Mouse (Mus musculus): Measurements from ENCODE around the gene Gm5767.
A peak's percentile ranks its signal among the peaks of the same experiment; 100 is the strongest.

Gm5767 gene

DNA sequence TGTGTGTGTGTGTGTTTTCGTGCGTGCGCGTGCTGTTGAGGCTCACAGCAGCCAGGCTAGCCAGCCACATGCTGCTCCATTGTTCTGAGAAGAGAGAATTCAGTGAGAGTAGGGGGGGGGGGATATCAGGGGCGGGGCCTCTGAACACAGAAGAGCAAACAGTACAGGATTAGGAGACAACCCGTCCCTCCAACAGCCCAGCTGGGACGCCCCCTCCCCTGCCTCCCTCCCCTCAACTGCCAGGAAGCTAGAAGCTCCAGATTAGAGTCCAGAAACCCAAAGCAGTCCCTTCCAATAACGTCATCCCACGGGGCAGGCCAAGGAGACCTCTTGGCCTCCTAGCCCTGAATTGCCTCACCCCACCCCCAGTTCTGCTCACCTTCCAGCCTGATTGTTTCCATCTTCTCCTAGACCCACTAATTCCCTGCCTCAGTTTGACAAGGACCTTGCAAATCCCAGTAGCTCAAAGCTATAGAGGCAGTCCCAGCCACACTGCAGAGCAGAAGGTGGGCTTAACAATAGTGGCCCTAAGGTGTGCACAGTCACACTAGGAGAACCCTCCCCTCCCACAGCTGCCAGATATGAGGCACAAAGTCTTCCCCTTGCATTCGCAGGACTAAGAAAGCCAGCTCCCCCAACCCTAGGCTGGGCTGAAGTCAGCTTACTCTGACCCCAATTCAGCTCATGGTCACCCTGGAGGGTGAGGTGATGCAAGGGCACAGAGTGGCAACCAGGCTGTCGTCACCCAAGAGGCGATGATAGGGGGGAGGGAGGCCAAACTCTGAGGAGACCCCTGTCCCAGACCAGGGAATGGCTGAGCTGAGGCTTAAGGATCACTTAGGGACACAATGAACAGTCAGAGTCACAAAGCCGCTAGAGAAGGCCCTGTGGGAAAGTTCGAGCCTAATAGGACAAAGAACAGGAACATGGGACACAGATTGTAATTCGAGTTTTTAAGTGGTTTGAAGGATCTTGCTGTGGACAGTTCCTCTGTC, 10.2 kb upstream of the Gm5767 start:
- no peak for DNase-seq

DNA sequence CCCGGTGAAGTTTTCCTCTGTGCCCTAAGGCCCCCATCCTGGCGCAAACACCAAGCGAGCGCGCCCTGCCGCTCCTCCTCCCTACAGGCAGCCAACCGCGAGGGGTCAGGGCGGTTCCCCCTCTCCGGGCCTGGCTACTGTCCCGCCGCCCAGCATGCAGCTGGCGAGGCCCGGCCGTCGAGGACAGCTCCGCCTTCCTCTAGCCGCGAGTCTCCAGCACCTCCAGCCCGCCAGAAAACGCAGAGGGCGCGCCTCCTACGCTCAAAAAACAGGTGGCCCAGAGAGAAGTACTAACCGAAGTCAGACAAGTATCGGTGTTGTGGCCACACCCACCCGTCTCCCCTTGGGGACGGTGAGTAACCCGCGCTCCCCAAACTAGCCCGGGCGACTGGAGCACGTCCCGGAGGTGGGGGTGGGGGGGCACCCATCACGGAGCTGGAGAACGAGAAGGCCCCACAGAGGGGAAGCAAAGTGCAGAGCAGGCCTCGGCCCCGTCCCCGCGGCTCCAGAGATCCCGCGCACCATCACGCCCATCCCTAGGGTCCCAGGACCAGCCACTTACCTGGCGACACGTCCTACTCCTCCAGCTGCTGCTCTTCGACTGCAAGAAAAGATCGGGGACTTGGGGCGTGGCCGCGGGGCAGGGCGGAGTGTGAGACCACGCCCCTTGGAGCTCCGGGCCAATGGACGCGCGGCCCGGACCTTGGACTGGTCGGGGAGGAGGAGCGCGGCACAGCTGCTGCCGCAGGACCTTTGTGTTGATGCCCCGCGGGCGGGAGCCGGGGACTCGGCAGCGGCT, 8.8 kb upstream of the Gm5767 start, which contains the start of gene Carhsp1:
Gene Carhsp1, minus strand, starts transcription at position 605 of the 799 bp plus-strand sequence.
- peak; percentile 97 for DNase-seq

DNA sequence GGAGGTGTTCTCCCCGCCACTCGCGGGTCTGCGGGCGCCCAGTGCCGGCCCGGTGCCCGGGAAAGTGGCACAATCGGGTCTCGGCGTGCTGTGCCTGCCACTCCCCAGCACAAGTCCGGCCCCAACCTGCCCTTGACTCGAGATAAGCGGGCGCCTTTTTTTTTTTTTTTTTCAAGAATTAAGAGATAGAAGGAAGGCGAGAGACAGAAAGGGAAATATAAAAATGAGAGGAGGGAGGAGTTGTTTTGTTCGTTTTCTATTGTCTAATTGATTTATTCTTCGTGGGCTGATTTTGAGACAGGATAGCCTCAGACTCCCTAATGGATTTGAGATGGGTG, 8.3 kb upstream of the Gm5767 start:
- no peak for DNase-seq

DNA sequence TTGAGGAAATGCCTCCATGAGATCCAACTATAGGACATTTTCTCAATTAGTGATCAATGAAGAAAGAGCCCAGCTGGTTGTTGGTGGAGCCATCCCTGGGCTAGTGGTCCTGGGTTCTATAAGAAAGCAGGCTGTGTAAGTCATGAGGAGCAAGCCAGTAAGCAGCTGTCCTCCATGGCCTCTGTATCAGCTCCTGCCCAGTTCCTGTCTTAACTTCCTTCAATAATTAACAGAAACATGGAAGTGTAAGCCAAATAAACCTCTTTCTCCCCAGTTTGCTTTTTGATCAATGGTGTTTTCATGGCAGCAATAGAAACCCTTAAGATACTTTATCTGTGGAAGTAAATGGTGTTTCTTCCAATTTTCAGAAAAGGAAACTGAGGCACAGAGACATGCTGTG, 7.8 kb upstream of the Gm5767 start:
- no peak for DNase-seq

DNA sequence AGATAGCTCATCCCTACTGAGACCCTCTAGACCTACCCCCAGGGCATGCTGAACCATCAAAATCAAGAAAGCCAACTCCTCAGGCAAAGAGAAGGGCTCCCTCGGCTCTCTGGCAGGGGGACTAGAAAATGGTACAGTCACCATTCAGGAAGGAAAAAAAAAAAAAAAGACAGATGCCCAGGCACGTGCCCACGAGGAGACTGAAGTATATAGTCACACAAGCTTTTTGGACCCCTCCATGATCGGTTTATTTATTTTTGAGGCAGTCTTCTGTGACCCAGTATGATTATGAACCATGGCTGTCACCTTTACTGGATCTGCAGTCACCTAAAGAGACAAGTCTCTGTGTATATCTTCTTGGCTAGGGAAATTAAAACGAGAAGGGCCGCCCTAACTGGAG, 7.2 kb upstream of the Gm5767 start:
- no peak for DNase-seq

DNA sequence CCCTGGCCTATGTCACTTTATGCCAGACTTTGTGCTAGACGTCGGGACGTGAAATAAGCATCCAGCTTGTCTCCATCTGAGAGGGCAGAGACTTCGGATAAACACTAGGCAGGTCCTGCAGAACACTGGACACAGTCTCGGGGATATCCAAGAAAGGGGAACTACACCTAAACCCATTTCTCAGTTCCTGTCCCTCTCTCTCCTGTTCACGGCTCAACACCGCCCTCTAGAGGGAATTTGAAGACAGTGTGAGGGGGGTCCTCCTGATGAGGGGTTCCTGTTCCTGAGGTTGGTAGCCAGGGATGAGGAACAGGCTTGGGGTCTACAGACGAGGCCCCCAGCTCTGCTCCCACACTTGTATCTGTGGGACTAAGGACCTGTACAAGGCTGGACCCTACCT, 6.4 kb upstream of the Gm5767 start:
- DNase-seq, result peak; percentile 76

DNA sequence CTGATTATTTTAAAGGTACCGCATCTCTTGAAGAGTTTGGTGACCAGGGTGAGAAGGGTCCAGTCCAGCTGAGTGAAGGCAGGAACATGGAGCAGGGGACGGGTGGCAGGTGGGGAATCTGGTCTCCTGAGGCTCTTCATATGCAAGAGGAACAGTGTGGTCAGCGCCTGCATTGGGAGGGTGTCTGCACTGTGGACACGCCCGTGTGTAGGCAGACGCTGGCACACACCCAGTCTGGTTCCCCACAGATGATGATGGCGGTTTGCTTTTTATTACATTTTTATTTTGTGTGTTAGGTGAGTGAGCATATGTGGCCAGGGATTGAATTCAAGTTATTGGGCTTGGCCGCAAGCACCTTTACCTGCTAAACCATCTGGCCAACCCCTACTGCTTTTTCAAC, 5.0 kb upstream of the Gm5767 start:
- no peak for DNase-seq

DNA sequence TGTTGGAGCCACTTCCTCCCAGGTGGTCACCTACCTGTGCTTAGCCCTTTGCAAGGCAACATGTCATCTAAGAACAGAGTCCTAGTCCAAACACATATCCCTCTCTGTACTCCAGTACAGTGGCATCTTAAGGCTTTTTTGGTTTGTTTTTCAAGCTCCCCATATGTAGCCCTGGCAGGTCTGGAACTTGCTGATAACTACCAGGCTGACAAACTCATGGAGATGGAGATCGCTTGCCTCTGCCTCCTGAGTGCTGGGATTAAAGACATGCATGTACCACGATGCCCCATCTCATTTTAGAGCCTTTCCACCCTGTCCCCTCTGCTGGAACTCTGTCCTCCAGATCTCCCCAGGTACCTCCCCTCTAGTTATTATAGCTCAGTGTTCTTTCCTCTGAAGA, 4.3 kb upstream of the Gm5767 start:
- DNase-seq, result no peak

DNA sequence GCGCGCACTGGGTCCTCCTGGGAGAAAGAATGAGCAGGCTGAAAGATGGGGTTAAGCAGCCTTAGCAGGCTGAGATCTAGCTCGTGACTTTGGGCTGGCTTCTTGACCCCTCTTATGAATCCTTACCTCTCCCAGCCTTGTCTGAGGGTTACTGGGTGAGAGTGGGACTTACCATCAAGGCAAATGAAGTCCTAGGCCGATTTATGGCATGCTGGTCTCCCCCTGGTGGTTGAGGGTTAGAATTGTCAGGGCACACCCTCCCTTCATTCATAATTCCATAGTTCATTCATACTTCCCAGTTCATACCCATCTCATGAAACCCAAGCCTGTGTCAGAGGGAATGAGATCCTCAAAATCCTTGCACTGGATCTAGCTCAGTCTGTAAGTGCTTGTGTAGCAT, 3.8 kb upstream of the Gm5767 start:
- DNase-seq, result peak; percentile 63

DNA sequence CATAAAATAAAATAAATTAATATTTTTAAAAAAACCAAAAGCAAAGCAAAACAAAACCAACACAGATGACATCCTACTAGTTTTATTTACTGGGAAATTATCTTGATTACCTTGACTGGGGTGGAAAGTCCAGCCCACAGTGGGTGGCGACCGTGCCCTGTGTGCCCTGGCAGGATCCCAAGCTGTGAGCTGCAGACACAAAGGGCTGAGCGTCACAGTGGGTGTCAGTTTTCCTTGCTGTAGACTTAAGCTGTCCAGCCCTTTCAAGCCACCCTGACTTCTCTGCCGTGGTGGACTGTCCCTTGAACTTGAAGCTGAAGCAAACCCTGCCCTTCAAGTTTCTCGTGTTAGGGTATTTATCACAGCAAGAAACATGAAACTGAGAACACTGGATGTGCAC, 2.5 kb upstream of the Gm5767 start:
- DNase-seq, result no peak

DNA sequence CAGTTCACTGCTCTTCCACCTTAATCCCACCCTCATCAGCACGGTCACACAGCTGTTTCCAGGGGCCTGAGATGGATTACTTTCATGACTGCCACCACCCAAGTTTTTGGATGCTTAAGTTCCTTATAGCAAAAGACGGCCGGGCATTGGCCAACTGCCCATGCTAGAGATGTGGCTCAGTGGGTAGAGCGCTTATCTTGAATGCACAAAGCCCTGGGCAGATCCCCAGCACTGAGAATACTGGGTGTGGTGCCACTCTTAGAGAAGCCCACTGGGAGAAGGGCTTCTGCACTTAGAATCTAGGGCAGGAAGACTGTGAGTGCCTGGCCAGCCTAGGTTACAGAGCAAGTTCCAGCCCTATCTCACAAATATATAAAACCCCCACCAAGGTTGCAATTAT, 1.9 kb upstream of the Gm5767 start:
- no peak for DNase-seq

DNA sequence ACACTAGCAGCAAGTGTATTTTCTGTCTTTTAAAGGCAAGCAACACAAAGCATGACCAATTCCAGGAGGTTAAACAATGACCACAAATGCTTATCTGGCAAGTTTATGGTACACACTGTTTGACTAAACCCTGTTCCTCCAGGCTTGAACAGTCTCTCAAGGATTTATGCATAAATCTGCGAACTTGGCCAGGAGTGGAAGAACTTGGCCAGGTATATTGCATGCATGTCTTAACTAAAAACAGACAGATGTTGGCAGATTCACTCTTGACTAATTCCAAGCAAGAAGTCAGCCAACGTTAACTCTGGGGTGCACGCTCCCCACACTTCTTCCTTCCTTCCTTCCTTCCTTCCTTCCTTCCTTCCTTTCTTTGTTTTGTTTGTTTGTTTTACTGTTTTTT, 790 bp upstream of the Gm5767 start:
- DNase-seq, result no peak

DNA sequence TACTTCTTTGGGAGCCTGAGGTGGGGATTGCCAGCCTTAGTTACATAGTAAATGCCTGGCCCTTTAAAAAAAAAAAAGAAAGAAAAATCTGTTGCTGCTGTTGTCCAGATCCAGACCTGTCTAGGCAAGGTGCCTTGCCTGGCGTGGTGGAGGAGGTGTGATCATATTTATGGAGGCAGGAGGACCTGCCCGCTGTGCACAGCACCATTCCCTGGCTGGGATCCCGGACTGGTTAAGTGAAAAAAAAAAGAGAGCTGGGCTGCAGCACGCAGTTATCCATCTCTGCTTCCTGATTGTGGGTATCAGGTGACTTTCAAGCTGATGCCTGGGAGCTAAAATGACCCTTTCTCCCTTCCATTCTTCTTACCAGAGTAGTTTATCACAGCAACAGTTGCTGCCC, 4.5 kb downstream of the Gm5767 start:
- no peak for DNase-seq

DNA sequence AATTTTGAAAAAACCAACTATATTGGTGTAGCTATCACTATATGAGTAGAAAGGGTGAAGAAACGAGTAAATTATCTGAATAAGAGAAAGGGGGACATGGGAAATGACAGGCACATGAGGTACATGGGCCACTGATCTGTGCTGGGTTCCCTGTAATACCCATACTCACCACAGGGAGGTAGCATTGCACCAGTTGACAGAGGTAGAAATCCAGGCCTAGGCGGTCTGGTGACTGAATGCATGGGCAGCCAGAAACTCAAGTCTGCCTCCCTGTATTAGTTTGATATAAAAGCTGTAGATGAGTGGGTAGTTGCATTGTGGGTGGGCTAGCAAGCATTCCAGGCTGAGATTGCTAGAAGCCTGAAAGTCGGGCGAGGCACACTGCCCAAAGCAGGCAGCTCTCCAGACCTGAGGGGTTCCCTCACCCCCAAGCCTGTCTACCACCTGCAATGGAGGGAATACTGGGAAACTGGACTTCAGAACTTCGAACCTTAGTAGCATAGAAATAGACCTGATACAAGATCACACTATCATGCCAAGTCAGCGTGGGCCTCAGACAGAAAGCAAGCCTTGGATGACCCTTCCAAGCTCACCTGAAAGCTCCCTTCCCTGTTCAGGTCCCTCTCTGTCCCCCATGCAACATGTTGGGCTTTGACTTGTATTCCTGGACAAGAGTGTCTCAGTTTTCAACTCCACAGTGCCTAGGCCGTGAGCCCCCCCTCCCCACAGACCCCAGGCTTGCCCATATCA, 5.7 kb downstream of the Gm5767 start:
- DNase-seq, result peak; percentile 81

DNA sequence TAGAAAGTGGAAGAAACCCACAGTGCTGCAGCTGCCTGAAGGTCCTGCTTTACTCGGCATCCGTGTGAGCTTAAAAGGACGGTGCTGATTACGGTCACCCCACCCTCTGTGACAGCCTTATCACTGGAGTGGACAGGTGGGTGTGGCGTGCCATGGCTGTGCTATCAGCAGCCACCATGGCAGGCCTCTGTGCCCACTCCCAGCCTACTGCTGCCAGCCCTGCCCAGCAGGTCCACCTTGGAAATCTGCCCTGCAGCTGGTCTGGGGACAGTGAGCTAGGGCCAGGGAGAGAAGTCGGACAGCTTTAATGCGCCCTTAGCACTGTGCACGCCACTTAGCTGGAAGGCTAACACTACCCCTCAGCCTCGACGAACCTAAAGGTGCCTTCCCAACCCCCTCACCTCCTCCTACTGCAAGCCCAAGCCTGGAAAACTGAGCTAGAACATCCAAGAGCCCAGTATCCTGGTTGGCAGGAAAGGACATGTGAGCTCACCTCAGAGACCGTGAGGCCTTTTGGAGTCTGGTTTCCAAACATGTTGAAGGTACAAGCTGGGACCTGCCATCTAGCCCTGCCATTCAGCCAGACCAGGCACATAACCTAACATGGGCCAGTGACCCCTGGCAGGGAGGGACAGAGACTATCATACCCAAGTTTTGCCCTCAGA, 6.4 kb downstream of the Gm5767 start:
- no peak for DNase-seq

DNA sequence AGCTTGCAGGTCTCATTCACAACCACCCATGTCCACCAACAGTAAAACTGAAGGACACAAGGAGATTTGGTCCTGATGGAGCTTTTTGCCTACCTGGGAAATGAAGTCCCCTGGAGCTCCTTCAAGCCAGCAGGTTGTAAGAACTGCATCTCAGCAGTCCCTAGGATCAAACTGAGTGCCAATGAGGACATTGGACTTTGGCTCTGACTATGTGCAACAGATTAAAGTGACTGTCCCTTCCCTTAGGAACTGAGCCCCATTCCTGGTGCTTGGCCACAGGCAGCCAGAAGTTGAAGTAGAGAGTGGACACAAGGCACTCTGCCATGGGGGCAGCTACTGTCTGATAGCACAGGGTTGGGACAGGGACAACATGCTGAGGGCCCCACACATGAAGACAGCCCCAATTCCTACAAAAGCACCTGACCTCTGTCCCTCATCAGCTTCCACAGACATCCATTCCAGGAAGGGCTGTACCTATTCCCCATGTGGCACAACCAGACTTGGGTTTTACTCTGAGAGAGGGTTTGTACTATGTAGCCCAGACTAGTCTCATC, 7.1 kb downstream of the Gm5767 start:
- DNase-seq, result no peak

DNA sequence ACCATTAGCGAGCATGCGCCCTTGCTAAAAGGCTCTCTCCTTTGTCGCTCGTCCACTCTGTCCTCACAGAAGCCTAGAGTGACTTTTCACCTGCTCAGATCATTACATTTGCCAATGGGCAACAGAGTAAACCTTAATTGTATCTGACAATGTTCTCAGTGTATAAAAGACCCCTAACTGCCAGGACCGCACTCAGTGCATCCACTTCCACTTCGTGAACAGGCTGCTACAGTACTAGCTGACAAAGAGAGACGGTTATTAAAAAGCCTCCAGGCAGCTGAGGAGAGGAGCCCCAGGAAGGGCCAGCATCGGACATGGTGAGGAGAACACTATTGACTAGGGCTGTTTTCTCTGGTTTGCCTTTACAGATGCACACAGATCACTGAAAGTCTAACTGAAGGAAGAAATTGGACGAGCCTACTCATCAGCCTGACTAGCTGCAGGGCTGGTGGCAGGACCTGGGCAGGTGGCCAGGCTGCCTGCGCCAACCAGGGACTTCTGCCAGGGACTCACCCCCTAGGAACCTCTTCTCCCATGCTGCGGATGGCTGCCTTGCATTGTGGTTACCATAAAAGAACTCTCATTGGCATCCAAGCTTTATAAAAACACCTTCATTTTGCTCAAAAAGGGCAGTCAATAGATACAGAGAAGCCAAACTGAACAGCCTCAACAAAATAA, 9.5 kb downstream of the Gm5767 start:
- DNase-seq, result no peak

DNA sequence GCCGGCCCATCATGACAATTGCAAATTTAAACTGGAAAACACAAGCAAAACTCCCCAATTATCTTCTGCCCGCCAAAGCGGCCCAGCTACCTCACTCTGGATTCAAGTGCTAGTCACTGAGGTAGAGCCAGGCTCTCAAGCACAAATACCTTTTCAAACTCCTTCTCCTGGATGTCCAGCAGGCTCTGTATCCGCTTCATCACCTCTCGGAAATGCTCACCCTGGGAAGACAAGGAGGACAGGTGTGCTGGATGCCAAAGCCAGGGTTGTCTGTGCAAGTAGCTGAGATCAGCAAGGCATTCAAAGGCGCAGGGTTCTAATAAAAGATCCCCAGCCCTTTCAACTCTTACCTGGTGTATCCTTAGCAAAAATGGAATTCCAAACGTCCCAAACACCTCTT, 10.6 kb downstream of the Gm5767 start:
- DNase-seq, result no peak

DNA sequence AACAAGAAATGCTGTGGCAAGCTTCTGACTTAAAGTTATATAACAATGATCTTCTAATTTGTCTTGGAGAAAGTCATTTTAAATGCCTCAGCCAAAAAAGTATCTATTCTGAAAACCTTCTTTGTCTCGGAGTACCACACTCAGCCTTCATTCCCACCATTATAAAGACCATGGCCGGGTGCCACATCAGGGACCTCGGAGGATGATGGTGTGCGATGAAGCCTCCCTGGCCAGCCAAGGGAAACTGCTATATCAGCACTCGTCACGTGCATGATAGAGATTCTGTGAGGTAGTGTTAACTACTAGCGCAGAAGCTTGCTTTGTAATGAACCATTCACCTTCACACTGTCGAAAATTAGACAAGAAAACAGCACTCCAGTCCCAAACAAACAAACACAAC, 19.0 kb downstream of the Gm5767 start:
- DNase-seq, result no peak

DNA sequence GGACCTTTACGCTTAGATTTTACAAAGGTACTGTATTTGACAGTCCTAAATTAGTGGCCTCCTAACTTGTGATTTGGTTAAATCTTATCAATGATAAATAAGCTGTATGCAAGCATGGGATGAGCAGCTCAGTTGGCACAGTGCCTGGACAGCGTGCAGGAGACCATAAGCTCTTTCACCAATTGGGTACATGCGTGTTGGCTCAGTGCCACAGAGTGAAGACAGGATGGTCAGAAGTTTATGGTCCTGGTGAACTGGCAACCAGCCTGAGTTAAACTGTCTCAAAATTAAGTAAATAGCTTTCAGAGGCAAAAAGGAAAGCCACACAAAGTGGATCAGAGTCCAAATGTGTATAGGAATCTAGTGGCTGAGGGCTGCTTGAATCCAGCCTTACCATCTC, 20.0 kb downstream of the Gm5767 start:
- DNase-seq, result no peak

DNA sequence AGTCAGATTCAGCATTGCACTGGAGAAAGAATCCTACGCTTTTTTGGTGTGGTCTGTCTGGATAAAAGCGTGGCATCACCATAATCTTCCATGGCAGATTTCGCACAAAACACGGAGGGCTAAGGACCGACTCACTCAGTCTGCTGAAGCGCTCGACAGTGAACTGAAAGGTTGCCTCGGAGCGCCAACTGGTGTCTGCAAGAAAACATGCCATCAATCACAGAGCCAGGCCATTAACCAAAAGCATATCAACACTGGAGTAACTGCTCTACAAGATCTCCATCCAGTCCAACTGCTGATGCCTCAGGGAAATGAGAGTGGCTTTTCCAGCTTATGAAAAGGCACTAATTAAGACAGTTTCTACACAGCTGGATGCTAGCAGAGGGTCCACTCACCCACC, 31.4 kb downstream of the Gm5767 start:
- no peak for DNase-seq

DNA sequence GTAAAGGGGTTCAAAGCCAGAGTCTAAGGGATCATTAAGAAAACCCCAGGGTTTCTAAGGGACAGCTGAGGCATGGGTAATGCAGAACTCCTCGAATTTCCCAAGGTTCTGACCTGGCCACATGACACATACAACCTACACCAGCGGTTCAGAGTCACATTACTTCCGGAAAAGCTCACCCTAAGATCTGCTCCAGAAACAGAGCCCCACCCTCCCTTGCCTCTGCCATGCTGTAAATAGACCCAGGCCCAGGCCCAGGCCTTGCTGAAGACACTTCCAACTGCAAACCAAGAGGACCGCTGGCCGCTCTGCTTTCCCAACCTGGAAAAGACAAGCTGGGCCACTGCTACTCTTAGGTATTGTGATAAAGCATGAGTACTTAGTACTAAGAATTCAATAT, 34.3 kb downstream of the Gm5767 start:
- no peak for DNase-seq
